Mouse (Mus musculus) left cerebral cortex, postnatal 4 days (tissue): ENCODE measurements around the gene Gata1. TPM values are rescaled to one million over a fixed set of nuclear protein-coding genes. Genes with fewer than 3 reads are reported as not detected.

Experiments used
- total RNA-seq, 2 experiments: library from RNA; stranded (reverse); gene quantifications; 2 replicates each; pipeline ENCODE4 v1.2.3; 2021

The Gata1 gene
- total RNA-seq, 2 experiments from 2014 or later, result not detected

Other genes starting within 250 kb of the Gata1 start
- gene Praf2, start 249.6 kb downstream of the Gata1 start, total RNA-seq, result 10 to 100 TPM; 70.0 to 84.0 TPM
- 10 to 100 TPM; 56.2 to 65.4 TPM for gene Ccdc120, start 227.2 kb downstream of the Gata1 start, total RNA-seq
- 10 to 100 TPM; 24.0 to 29.0 TPM for gene Tfe3, start 215.5 kb downstream of the Gata1 start, total RNA-seq
- 10 to 100 TPM; 79.8 to 81.2 TPM for gene Gripap1, start 188.3 kb downstream of the Gata1 start, total RNA-seq
- gene Kcnd1, start 155.8 kb downstream of the Gata1 start, total RNA-seq, result 10 to 100 TPM; 10.9 to 12.9 TPM
- gene Otud5, start 136.7 kb downstream of the Gata1 start, total RNA-seq, result 10 to 100 TPM; 63.8 to 69.8 TPM
- gene Pim2, start 99.8 kb downstream of the Gata1 start, total RNA-seq, result 10 to 100 TPM; 25.4 to 27.2 TPM
- 10 to 100 TPM; 40.5 to 41.7 TPM for gene Slc35a2, start 94.0 kb downstream of the Gata1 start, total RNA-seq
- 10 to 100 TPM; 92.7 to 98.2 TPM for gene Pqbp1, start 78.8 kb downstream of the Gata1 start, total RNA-seq
- gene Timm17b, start 78.7 kb downstream of the Gata1 start, total RNA-seq, result 10 to 100 TPM; 46.6 to 54.4 TPM
- not detected for gene Gm10491, start 70.2 kb downstream of the Gata1 start, total RNA-seq
- gene Gm10490, start 68.5 kb downstream of the Gata1 start, total RNA-seq, result not detected
- 100 to 1,000 TPM; 188 to 204 TPM for gene Pcsk1n, start 58.2 kb downstream of the Gata1 start, total RNA-seq
- not detected for gene Eras, start 49.5 kb downstream of the Gata1 start, total RNA-seq
- gene Hdac6, start 30.2 kb downstream of the Gata1 start, total RNA-seq, result 10 to 100 TPM; 62.5 to 71.4 TPM
- gene Glod5, start 40.4 kb upstream of the Gata1 start, total RNA-seq, result not detected
- gene Suv39h1, start 96.7 kb upstream of the Gata1 start, total RNA-seq, result 10 to 100 TPM; 35.0 to 36.7 TPM
- under 1 TPM; 0.42 to 0.94 TPM for gene Was, start 112.4 kb upstream of the Gata1 start, total RNA-seq
- 100 to 1,000 TPM; 214 to 224 TPM for gene Wdr13, start 154.8 kb upstream of the Gata1 start, total RNA-seq
- 100 to 1,000 TPM; 346 to 406 TPM for gene Rbm3, start 167.8 kb upstream of the Gata1 start, total RNA-seq
- 10 to 100 TPM; 18.1 to 19.9 TPM for gene Tbc1d25, start 198.1 kb upstream of the Gata1 start, total RNA-seq
- gene Ebp, start 215.4 kb upstream of the Gata1 start, total RNA-seq, result 10 to 100 TPM; 19.9 to 25.5 TPM
- 10 to 100 TPM; 43.4 to 49.5 TPM for gene Porcn, start 228.5 kb upstream of the Gata1 start, total RNA-seq